Mouse (Mus musculus) CH12.LX (cell line): ENCODE data around the gene Hnrnpu. TPM values are rescaled to one million over a fixed set of nuclear protein-coding genes. Genes with fewer than 3 reads are reported as not detected.
A peak's percentile ranks its signal among the peaks of the same experiment; 100 is the strongest.

Experiments used
- DNase-seq: peaks from one replicate; pipeline ENCODE4 v3.0.0-alpha.2; 2013; ENCODE audit errors: extremely low read depth
- H3K27ac ChIP-seq: 2 replicates; pipeline ENCODE4 v1.5.1; 2012; ENCODE audit warnings: low read depth, mild to moderate bottlenecking, control low read depth, moderate library complexity; ENCODE audit not compliant: insufficient read depth
- H3K27me3 ChIP-seq: replicated peaks from 2 replicates; pipeline ENCODE3; 2012; ENCODE audit warnings: inconsistent platforms
- H3K36me3 ChIP-seq, 2 experiments: replicated peaks in 1 of 2; 2 replicates each; pipeline versions ENCODE3 to v1.6.1; 2012; ENCODE audit warnings: inconsistent platforms in 1 of 2, low read length in 1 of 2, mild to moderate bottlenecking in 1 of 2, mixed read lengths in 1 of 2, moderate library complexity in 1 of 2; ENCODE audit not compliant: control insufficient read depth in 1 of 2, insufficient read depth in 1 of 2
- H3K4me1 ChIP-seq, 2 experiments: 2 replicates each; pipeline ENCODE4 v1.6.1; 2012; ENCODE audit warnings: inconsistent platforms in 1 of 2, moderate library complexity in 1 of 2; ENCODE audit not compliant: insufficient read depth in 2 of 2, control insufficient read depth in 1 of 2
- H3K4me2 ChIP-seq: 2 replicates; pipeline ENCODE4 v1.6.1; 2012; ENCODE audit warnings: low read depth, mild to moderate bottlenecking, control low read depth; ENCODE audit not compliant: poor library complexity, insufficient read depth, severe bottlenecking
- H3K4me3 ChIP-seq, 3 experiments: fragments of 150-350 bp in 1 of 3; sonication (generic) in 1 of 3; replicated peaks in 1 of 3; 2 replicates each; pipeline versions ENCODE3 to v1.5.1; 2011 to 2012; ENCODE audit warnings: low read depth in 2 of 3, low read length in 2 of 3, mild to moderate bottlenecking in 2 of 3, moderate library complexity in 2 of 3, control low read depth in 1 of 3, improper control_type of control experiment in 1 of 3, inconsistent platforms in 1 of 3, mixed read lengths in 1 of 3; ENCODE audit not compliant: poor library complexity in 1 of 3
- H3K79me2 ChIP-seq: replicated peaks from 2 replicates; pipeline ENCODE4 v1.6.1; 2012; ENCODE audit warnings: mild to moderate bottlenecking, moderate library complexity; ENCODE audit not compliant: control insufficient read depth, poor library complexity, insufficient read depth, severe bottlenecking; ENCODE audit errors: extremely low read depth
- H3K9ac ChIP-seq: 2 replicates; pipeline ENCODE4 v1.6.1; 2012; ENCODE audit warnings: low read depth, mild to moderate bottlenecking, control low read depth, moderate library complexity; ENCODE audit not compliant: insufficient read depth
- H3K9me3 ChIP-seq: replicated peaks from 2 replicates; pipeline ENCODE3; 2012; ENCODE audit warnings: low read length, inconsistent platforms, mixed read lengths
- BHLHE40 ChIP-seq: IDR thresholded peaks from 2 replicates; pipeline ENCODE4 v1.6.1; 2011; ENCODE audit warnings: mild to moderate bottlenecking, low read depth, low read length, improper control_type of control experiment
- E2F4 ChIP-seq: IDR thresholded peaks from 2 replicates; pipeline ENCODE4 v1.6.1; 2011; ENCODE audit warnings: low read depth, low read length, improper control_type of control experiment; ENCODE audit not compliant: insufficient replicate concordance
- EP300 ChIP-seq: IDR thresholded peaks from 2 replicates; pipeline ENCODE4 v1.6.1; 2011; ENCODE audit warnings: low read length, improper control_type of control experiment
- HCFC1 ChIP-seq: IDR thresholded peaks from 2 replicates; pipeline ENCODE4 v1.6.1; 2012; ENCODE audit warnings: low read depth, mild to moderate bottlenecking, inconsistent platforms, low read length, improper control_type of control experiment
- MAFK ChIP-seq: IDR thresholded peaks from 2 replicates; pipeline ENCODE4 v1.6.1; 2011; ENCODE audit warnings: low read length, improper control_type of control experiment; ENCODE audit not compliant: insufficient replicate concordance
- MEF2A ChIP-seq: IDR thresholded peaks from 2 replicates; pipeline ENCODE4 v1.6.1; 2014; ENCODE audit warnings: low read depth, mild to moderate bottlenecking, inconsistent platforms, low read length, improper control_type of control experiment, borderline replicate concordance
- NELFE ChIP-seq: IDR thresholded peaks from 2 replicates; pipeline ENCODE4 v1.6.1; 2011; ENCODE audit warnings: low read depth, low read length, improper control_type of control experiment
- POLR2A ChIP-seq: IDR thresholded peaks from 2 replicates; pipeline ENCODE4 v1.6.1; 2011; ENCODE audit warnings: low read depth, mild to moderate bottlenecking, improper control_type of control experiment, low read length
- RAD21 ChIP-seq: IDR thresholded peaks from 2 replicates; pipeline ENCODE4 v1.6.1; 2011; ENCODE audit warnings: low read depth, mild to moderate bottlenecking, low read length, improper control_type of control experiment, moderate library complexity
- RCOR1 ChIP-seq: conservative IDR thresholded peaks from 2 replicates; pipeline ENCODE4 v1.6.1; 2012; ENCODE audit warnings: low read depth, mild to moderate bottlenecking, inconsistent platforms, low read length, improper control_type of control experiment
- TBP ChIP-seq: conservative IDR thresholded peaks from 2 replicates; pipeline ENCODE4 v1.6.1; 2011; ENCODE audit warnings: low read depth, low read length, improper control_type of control experiment
- USF2 ChIP-seq: conservative IDR thresholded peaks from 2 replicates; pipeline ENCODE4 v1.6.1; 2011; ENCODE audit warnings: low read depth, low read length, improper control_type of control experiment
- ZC3H11A ChIP-seq: IDR thresholded peaks from 2 replicates; pipeline ENCODE4 v1.6.1; 2012; ENCODE audit warnings: low read depth, mild to moderate bottlenecking, inconsistent platforms, low read length, improper control_type of control experiment
- ZNF384 ChIP-seq: IDR thresholded peaks from 2 replicates; pipeline ENCODE4 v1.6.1; 2012; ENCODE audit warnings: low read depth, low read length, improper control_type of control experiment, inconsistent platforms
- dilution Hi-C: fragments of 300-500 bp; cut with MboI; formaldehyde crosslinking; loops from 2 replicates; pipeline ENCODE4 v1.14.3; 2020; ENCODE audit warnings: low sequenced_read_pairs; ENCODE audit not compliant: extremely low pct_unique_long_range_greater_than_20kb, extremely low pct_ligation_motif_present
- in situ Hi-C: fragments of 300-500 bp; cut with MboI; formaldehyde crosslinking; loops from 3 replicates; pipeline ENCODE4 v1.14.3; 2019; ENCODE audit warnings: low sequenced_read_pairs, low pct_ligation_motif_present, low pct_unique_long_range_greater_than_20kb, mixed read lengths
- polyA plus RNA-seq: library from polyadenylated mRNA; unstranded; fragments of >175 nt; gene quantifications from 2 replicates; pipeline ENCODE4 v1.2.1, GENCODE M21; 2012; ENCODE audit warnings: low read depth; ENCODE audit not compliant: insufficient read length
- total RNA-seq, 2 experiments: library from RNA; depleted of rRNA; stranded (reverse); fragments of 300-350 nt in 1 of 2; fragments of >200 nt in 1 of 2; gene quantifications; 2 replicates each; pipeline ENCODE4 v1.2.3; 2012 to 2014

Gene Hnrnpu
- 346 and 491 TPM in 2 replicates for total RNA-seq (2012; rRNA removed)
- total RNA-seq (2014; rRNA removed): 359 and 397 TPM in 2 replicates
- polyA plus RNA-seq: 853 and 911 TPM in 2 replicates

- H3K4me1 ChIP-seq: peaks cover 2 to 17% of the 10 kb centered on the region in 2 experiments; a peak in 3 of 4 replicates
- DNase-seq: peak; percentile 89
- in situ Hi-C loops: no loop called here
- H3K79me2 ChIP-seq: peaks cover 42% of the 10 kb centered on the region
- dilution Hi-C loops: no loop called here
- peaks cover 8 to 29% of the 10 kb centered on the region in 2 experiments for H3K36me3 ChIP-seq
- H3K4me2 ChIP-seq: peak within 1 kb of the TSS; percentile 99
- no peak for TF ChIP-seq ZNF384
- peak; percentile 90 for TF ChIP-seq TBP
- peak; percentile 93 for TF ChIP-seq POLR2A
- H3K9me3 ChIP-seq: no peaks in the 10 kb centered on the region
- H3K27me3 ChIP-seq: no peaks in the 10 kb centered on the region
- peak within 1 kb of the TSS; percentile 81 to 100 (median 99) for H3K4me3 ChIP-seq
- H3K27ac ChIP-seq: peak within 1 kb of the TSS; percentile 98
- peak within 1 kb of the TSS; percentile 99 for H3K9ac ChIP-seq
Measured at GRCm38 (mm10) chr1:178337551-178338317, at the start of gene Hnrnpu. Gene Hnrnpu, minus strand, starts transcription at chr1:178337797.

DNA sequence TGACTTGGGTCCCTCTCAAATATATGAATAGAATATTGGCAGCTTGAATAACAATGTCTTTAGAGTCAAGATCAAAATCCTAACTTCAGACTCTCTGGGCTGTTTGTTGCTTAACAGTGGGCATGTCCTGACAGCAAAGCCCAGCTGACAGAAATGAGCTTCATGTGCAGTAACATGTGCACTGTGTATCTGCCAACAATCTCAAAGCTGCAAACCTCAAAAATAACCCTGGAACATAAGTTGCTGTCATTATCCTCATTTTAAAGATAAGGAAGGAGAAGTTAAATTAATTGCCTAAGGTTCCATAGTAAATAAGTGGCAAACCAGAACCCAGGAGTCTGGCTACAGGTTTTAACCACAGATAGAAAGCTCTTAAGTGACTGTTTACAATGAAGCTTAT lies 44.6 kb upstream of the Hnrnpu start:
- TF ChIP-seq BHLHE40: no peak
- no peak for TF ChIP-seq E2F4
- TF ChIP-seq MEF2A: no peak
- TF ChIP-seq EP300: no peak
- no peak for TF ChIP-seq ZNF384
- no peak for TF ChIP-seq POLR2A
- TF ChIP-seq MAFK: no peak
- no peak for TF ChIP-seq USF2
- no peak for TF ChIP-seq HCFC1
- TF ChIP-seq RAD21: no peak
- no peak for TF ChIP-seq RCOR1
- no peak for TF ChIP-seq ZC3H11A
- no peak for TF ChIP-seq NELFE
- TF ChIP-seq, all 38 proteins: peak for 0
- DNase-seq: no peak
- Histone ChIP-seq H3K4me3 (no peak overlapping the region), H3K9me3 (no peaks in the 10 kb centered on the region), H3K79me2 (no peaks in the 10 kb centered on the region), H3K9ac (no peak overlapping the region), H3K36me3 (no peaks in the 10 kb centered on the region), H3K27me3 (no peaks in the 10 kb centered on the region), H3K4me1 (peaks cover 3 to 14% of the 10 kb centered on the region in 2 experiments; a peak in 2 of 4 replicates), H3K27ac (no peak overlapping the region), H3K4me2 (no peak overlapping the region)
- dilution Hi-C loops: no loop called here
- in situ Hi-C loops: no loop called here
